Mouse (Mus musculus): ENCODE measurements around the gene Serp2. TPM values are rescaled to one million over a fixed set of nuclear protein-coding genes. Genes with fewer than 3 reads are reported as not detected.

The Serp2 gene
- polyA plus RNA-seq, 2 experiments, result 14.3 to 14.7 TPM

DNA sequence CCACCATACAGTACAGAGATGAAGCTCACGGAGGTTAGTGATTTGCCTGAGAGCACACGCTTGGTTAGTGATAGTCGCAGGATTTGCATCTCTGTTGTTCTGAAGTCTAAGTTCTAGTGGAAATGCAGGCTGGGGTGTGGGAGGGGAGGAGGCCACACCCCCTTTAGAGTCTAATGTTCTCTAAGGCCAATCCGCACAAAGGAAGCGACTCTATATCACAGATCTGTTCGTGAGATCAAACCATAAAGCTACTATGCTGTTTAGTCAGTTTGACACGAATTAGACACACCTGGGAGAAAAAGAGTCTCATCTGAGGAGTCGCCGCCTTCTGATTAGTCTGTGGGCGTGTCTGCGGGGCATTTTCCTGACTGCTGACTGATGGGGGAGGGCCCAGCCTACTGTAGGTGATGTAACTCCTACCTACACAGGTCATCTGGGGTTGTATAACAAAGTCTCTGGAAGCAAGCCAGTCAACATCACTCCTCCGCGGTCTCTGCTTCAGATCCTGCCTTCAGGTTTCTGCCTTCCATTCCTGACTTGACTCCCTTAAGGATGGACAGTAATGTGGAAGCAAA is 29.2 kb upstream of the Serp2 start:
- no peaks in the 10 kb centered on the region for H3K36me3 ChIP-seq (ENCODE audit: control insufficient read depth, insufficient read depth, low read length)
- ATAC-seq (ENCODE audit: low FRiP score, low read depth) (no peak), DNase-seq (ENCODE audit: low spot score) (no peak)
- H3K27me3 ChIP-seq (ENCODE audit: control insufficient read depth, insufficient read depth, low read length), result no peaks in the 10 kb centered on the region
- no peak overlapping the region for H3K4me3 ChIP-seq (replicated peaks; ENCODE audit: low read length)
- TF ChIP-seq POLR2A (IDR thresholded peaks at IDR 0.05; ENCODE audit: borderline replicate concordance, extremely low read depth, insufficient read depth, insufficient read length), result no peak
- H3K4me1 ChIP-seq (ENCODE audit: control insufficient read depth, insufficient read depth, low read length), result peaks cover 4% of the 10 kb centered on the region; the same call in 1 of the 2 replicates
- no peak overlapping the region for H3K9ac ChIP-seq (ENCODE audit: low read depth, low read length, severe bottlenecking)
- H3K9me3 ChIP-seq (ENCODE audit: control insufficient read depth, low read length), result no peaks in the 10 kb centered on the region
- no peak overlapping the region for H3K4me2 ChIP-seq (replicated peaks; ENCODE audit: low read depth, low read length, severe bottlenecking)
- no peak overlapping the region for H3K27ac ChIP-seq (replicated peaks; ENCODE audit: low read depth, low read length)
- WGBS, result 48% methylated on average over 13 of the region's 13 CpGs

- Histone ChIP-seq H3K4me3 (replicated peaks; ENCODE audit: low read length) (no peak overlapping the region), H3K9ac (ENCODE audit: low read depth, low read length, severe bottlenecking) (no peak overlapping the region), H3K36me3 (ENCODE audit: control insufficient read depth, insufficient read depth, low read length) (no peaks in the 10 kb centered on the region), H3K27ac (replicated peaks; ENCODE audit: low read depth, low read length) (no peak overlapping the region), H3K27me3 (ENCODE audit: control insufficient read depth, insufficient read depth, low read length) (no peaks in the 10 kb centered on the region), H3K4me1 (ENCODE audit: control insufficient read depth, insufficient read depth, low read length) (no peaks in the 10 kb centered on the region), H3K9me3 (ENCODE audit: control insufficient read depth, low read length) (no peaks in the 10 kb centered on the region), H3K4me2 (replicated peaks; ENCODE audit: low read depth, low read length, severe bottlenecking) (no peak overlapping the region)
- 87% methylated on average over 7 of the region's 7 CpGs for WGBS
- ATAC-seq (ENCODE audit: low FRiP score, low read depth) (no peak), DNase-seq (ENCODE audit: low spot score) (no peak)
- TF ChIP-seq POLR2A (IDR thresholded peaks at IDR 0.05; ENCODE audit: borderline replicate concordance, extremely low read depth, insufficient read depth, insufficient read length), result no peak
Observed at GRCm38 (mm10) chr14:76583985-76584384, 27.3 kb upstream of the Serp2 start.

DNA sequence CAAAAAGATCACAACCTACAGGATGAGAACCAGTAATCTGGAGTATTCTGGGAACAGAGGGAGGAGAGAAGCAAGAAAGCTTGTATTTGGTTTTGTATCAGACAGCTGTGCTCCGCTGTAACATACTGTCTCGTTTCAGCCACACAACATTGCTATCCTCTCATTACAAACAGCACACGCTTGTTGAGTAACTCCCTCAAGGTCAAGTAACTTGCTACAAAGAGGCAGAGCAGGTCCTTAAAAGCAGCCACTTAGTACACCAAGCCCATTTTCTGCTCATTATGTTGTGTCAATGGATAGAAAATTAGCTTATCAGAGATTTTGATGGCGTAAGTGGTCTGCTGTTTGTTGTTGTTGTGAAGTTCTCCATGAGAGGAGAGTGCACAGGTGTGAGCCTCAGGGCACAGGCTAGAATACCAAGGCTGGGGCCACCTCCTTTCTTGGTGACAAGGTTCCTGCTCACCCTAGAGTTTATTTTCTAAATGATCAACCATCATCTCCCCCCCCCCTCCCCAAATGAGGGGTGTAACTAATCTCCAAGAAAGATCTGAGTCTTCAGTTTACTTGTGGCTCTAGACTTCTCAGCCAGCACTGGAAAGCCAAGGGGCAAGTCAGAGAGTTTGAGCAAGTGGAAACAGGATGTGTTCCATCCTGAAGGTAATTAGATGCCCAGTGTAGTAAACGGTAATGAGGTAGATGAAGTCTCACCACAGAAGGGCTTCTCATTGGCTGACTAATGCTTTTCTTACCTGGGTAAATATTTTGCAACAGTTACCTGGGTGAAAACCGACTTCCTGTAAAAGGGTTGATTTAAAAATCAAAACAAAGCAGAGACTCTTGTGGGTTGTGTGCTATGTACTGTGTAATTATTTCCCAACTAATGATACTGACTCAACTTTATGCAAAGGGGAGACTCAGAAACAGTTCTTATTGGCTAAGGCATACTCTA is 25.6 kb upstream of the Serp2 start:
- Histone ChIP-seq H3K9ac (ENCODE audit: low read depth, low read length, severe bottlenecking) (no peak overlapping the region), H3K27me3 (ENCODE audit: control insufficient read depth, insufficient read depth, low read length) (no peaks in the 10 kb centered on the region), H3K27ac (replicated peaks; ENCODE audit: low read depth, low read length) (no peak overlapping the region), H3K4me2 (replicated peaks; ENCODE audit: low read depth, low read length, severe bottlenecking) (no peak overlapping the region), H3K36me3 (ENCODE audit: control insufficient read depth, insufficient read depth, low read length) (no peaks in the 10 kb centered on the region), H3K4me3 (replicated peaks; ENCODE audit: low read length) (no peak overlapping the region), H3K9me3 (ENCODE audit: control insufficient read depth, low read length) (no peaks in the 10 kb centered on the region), H3K4me1 (ENCODE audit: control insufficient read depth, insufficient read depth, low read length) (no peaks in the 10 kb centered on the region)
- 66% methylated on average over 6 of the region's 6 CpGs for WGBS
- ATAC-seq (ENCODE audit: low FRiP score, low read depth) (no peak; the same call in 1 of the 2 replicates), DNase-seq (ENCODE audit: low spot score) (no peak)
- TF ChIP-seq POLR2A (IDR thresholded peaks at IDR 0.05; ENCODE audit: borderline replicate concordance, extremely low read depth, insufficient read depth, insufficient read length), result no peak

DNA sequence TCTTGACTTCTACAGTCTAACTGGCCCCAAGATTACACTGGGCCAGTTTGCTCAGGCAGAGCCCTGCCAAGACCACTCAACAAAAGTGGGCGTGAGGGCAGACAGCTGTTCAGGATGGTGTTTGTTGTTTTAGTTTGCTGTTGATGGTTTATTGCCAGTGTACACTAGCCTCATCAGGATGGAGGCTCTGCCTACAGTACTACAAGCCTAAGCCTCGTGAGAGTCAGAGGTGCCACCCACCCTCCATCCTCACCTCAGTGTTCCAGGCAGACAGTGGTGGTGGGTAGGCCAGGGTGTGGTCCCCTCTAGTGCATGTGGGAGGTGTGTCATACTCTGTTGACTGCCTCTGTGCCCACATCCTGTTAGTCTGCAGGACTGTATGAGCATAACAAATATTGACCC is 23.0 kb upstream of the Serp2 start:
- H3K4me1 ChIP-seq (ENCODE audit: control insufficient read depth, insufficient read depth, low read length), result no peaks in the 10 kb centered on the region
- no peaks in the 10 kb centered on the region for H3K36me3 ChIP-seq (ENCODE audit: control insufficient read depth, insufficient read depth, low read length)
- no peaks in the 10 kb centered on the region for H3K27me3 ChIP-seq (ENCODE audit: control insufficient read depth, insufficient read depth, low read length)
- H3K9me3 ChIP-seq (ENCODE audit: control insufficient read depth, low read length), result no peaks in the 10 kb centered on the region
- no peak overlapping the region for H3K9ac ChIP-seq (ENCODE audit: low read depth, low read length, severe bottlenecking)
- ATAC-seq (ENCODE audit: low FRiP score, low read depth) (no peak), DNase-seq (ENCODE audit: low spot score) (no peak)
- H3K4me3 ChIP-seq (replicated peaks; ENCODE audit: low read length), result no peak overlapping the region
- no peak overlapping the region for H3K4me2 ChIP-seq (replicated peaks; ENCODE audit: low read depth, low read length, severe bottlenecking)
- 77% methylated on average over 2 of the region's 2 CpGs for WGBS
- no peak for TF ChIP-seq POLR2A (IDR thresholded peaks at IDR 0.05; ENCODE audit: borderline replicate concordance, extremely low read depth, insufficient read depth, insufficient read length)
- H3K27ac ChIP-seq (replicated peaks; ENCODE audit: low read depth, low read length), result no peak overlapping the region

- Histone ChIP-seq H3K4me2 (replicated peaks; ENCODE audit: low read depth, low read length, severe bottlenecking) (no peak overlapping the region), H3K9me3 (ENCODE audit: control insufficient read depth, low read length) (no peaks in the 10 kb centered on the region), H3K9ac (ENCODE audit: low read depth, low read length, severe bottlenecking) (no peak overlapping the region), H3K27me3 (ENCODE audit: control insufficient read depth, insufficient read depth, low read length) (no peaks in the 10 kb centered on the region), H3K36me3 (ENCODE audit: control insufficient read depth, insufficient read depth, low read length) (no peaks in the 10 kb centered on the region), H3K4me3 (replicated peaks; ENCODE audit: low read length) (no peak overlapping the region), H3K4me1 (ENCODE audit: control insufficient read depth, insufficient read depth, low read length) (no peaks in the 10 kb centered on the region), H3K27ac (replicated peaks; ENCODE audit: low read depth, low read length) (no peak overlapping the region)
- DNase-seq (ENCODE audit: low spot score), result no peak
- TF ChIP-seq POLR2A (IDR thresholded peaks at IDR 0.05; ENCODE audit: borderline replicate concordance, extremely low read depth, insufficient read depth, insufficient read length), result no peak
- ATAC-seq (ENCODE audit: low FRiP score, low read depth), result no peak
- WGBS, result 46% methylated on average over 2 of the region's 2 CpGs
Observed at GRCm38 (mm10) chr14:76577840-76578239, 21.2 kb upstream of the Serp2 start.
